Mouse (Mus musculus) lung, adult 2 months (tissue): ENCODE data around the gene Ang2.

Source experiments
- CTCF ChIP-seq: fragments of 200-500 bp; IDR thresholded peaks from 2 replicates; pipeline ENCODE4 v1.5.1; 2011; ENCODE audit warnings: mild to moderate bottlenecking, low read length, control low read depth; ENCODE audit not compliant: insufficient read depth
- POLR2A ChIP-seq: fragments of 200-500 bp; IDR thresholded peaks from 2 replicates; pipeline ENCODE4 v1.6.1; 2011; ENCODE audit warnings: low read depth, mild to moderate bottlenecking, control low read depth, low read length, borderline replicate concordance; ENCODE audit errors: extremely low read depth

- TF ChIP-seq POLR2A (no peak), CTCF (no peak)
Observed at GRCm38 (mm10) chr14:51200054-51200453, 1.1 kb upstream of the Ang2 start.
